Mouse (Mus musculus) testis, adult 2 months (tissue): ENCODE results near the gene Matn4.

ENCODE experiments used
- CTCF ChIP-seq: fragments of 200-500 bp; IDR thresholded peaks from 2 replicates; pipeline ENCODE4 v1.5.1; 2012; ENCODE audit warnings: low read depth, mild to moderate bottlenecking, inconsistent platforms, low read length, moderate library complexity; ENCODE audit not compliant: control insufficient read depth, insufficient read depth, insufficient replicate concordance
- POLR2A ChIP-seq: fragments of 200-500 bp; IDR thresholded peaks from 2 replicates; pipeline ENCODE4 v1.6.1; 2012; ENCODE audit warnings: low read depth, mild to moderate bottlenecking, inconsistent platforms, low read length, moderate library complexity; ENCODE audit not compliant: control insufficient read depth

- TF ChIP-seq CTCF, result no peak
- TF ChIP-seq POLR2A, result no peak
Measured at GRCm38 (mm10) chr2:164433278-164433895, 28.4 kb upstream of the Matn4 start.
